15 mouse cellular contexts compared by ENCODE assay signal in the genomic region with DNA sequence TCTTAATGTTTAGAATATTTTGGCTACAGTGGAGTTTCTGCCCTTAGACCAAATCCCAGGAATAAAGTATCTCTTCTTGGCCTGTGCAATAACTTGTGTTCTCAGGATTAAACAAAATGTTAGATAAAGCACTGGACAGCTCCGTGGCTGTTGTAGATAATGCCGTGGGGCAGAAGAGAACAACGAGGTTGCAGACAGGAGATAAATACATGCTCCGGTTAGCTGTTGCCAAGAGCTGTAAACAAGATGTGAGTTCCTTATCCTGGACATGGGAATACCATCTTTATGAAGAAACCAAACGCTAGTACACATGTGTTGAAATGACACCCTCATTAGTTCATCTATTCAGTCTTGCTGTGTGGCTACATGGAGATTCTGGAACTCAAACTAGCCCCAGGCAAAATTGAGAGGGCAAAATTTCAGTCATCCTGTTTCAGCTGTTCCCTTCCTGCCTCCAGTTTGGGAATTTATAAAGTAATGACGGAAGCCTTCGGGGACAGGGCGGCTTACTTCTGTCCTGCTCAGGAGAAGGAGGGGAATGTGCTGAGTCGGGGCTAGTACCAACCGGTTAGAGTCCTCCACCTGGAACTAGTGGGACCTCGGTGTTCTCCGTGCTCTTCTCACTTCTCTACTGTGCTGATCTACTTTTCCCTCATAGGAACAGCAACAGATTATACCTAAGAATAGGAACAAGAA. TPM values are rescaled to one million over a fixed set of nuclear protein-coding genes. Genes with fewer than 3 reads are reported as not detected.
DNase-seq lines count a peak whose midpoint lies in the region; ATAC-seq and TF ChIP-seq lines count a peak whose summit lies in the region.
"Had no signal": no experiment of that assay in that cellular context is flagged by ENCODE, and none has a peak within 500 bp of the region (broad histone marks: within the 10 kb centered on the region; RNA-seq: fewer than 3 reads in every experiment).

No protein-coding gene starts in this region.

- no peak overlapping the region for H3K9ac ChIP-seq in intestine, postnatal 0 days (ENCODE audit: low read depth, low read length)
- no peak overlapping the region for H3K9ac ChIP-seq in intestine, embryonic 16.5 days (ENCODE audit: low read depth, low read length)
- H3K9ac ChIP-seq in liver, postnatal 0 days (replicated peaks), result peak overlapping the region; percentile 42
- H3K9ac ChIP-seq in forebrain, embryonic 11.5 days (ENCODE audit: low read length), result no peak overlapping the region
- H3K9ac ChIP-seq: hindbrain, embryonic 13.5 days had no signal

- ATAC-seq in intestine, postnatal 0 days, result peak; percentile 81
- no peak for ATAC-seq in intestine, embryonic 16.5 days
- ATAC-seq in liver, postnatal 0 days, result peak; percentile 79
- ATAC-seq in forebrain, embryonic 11.5 days (replicated peaks; ENCODE audit: low FRiP score), result no peak
- ATAC-seq: lung, postnatal 0 days; midbrain, embryonic 16.5 days had no signal

- no peak for TF ChIP-seq CTCF in intestine, postnatal 0 days (IDR thresholded peaks at IDR 0.05; ENCODE audit: low read depth)
- no peak for TF ChIP-seq CTCF in liver, postnatal 0 days (IDR thresholded peaks at IDR 0.05; ENCODE audit: low read depth)

- no peaks in the 10 kb centered on the region for H3K36me3 ChIP-seq in intestine, postnatal 0 days (ENCODE audit: control insufficient read depth, insufficient read depth)
- H3K36me3 ChIP-seq in intestine, embryonic 16.5 days (ENCODE audit: control insufficient read depth, insufficient read depth, low read length), result no peaks in the 10 kb centered on the region
- no peaks in the 10 kb centered on the region for H3K36me3 ChIP-seq in liver, postnatal 0 days (replicated peaks; ENCODE audit: insufficient read depth, low read length)
- H3K36me3 ChIP-seq in forebrain, embryonic 11.5 days (ENCODE audit: control insufficient read depth, insufficient read depth, low read length), result no peaks in the 10 kb centered on the region
- H3K36me3 ChIP-seq: hindbrain, embryonic 13.5 days had no signal

- no peaks in the 10 kb centered on the region for H3K9me3 ChIP-seq in intestine, postnatal 0 days (ENCODE audit: control insufficient read depth)
- no peaks in the 10 kb centered on the region for H3K9me3 ChIP-seq in intestine, embryonic 16.5 days (ENCODE audit: control insufficient read depth, low read length)
- no peaks in the 10 kb centered on the region for H3K9me3 ChIP-seq in liver, postnatal 0 days (ENCODE audit: low read length)
- no peaks in the 10 kb centered on the region for H3K9me3 ChIP-seq in forebrain, embryonic 11.5 days (ENCODE audit: control insufficient read depth, low read length)

- peak; percentile 53 for DNase-seq in c-Kit-negative CD71-positive TER-119-positive erythroid progenitor cells, embryonic 14.5 days (ENCODE audit: low read depth, low spot score)
- DNase-seq in kidney, postnatal 10 days, result peak; percentile 41
- DNase-seq in liver, postnatal 0 days, result no peak
- no peak for DNase-seq in MN1 (ENCODE audit: low spot score)
- no peak for DNase-seq in left cerebral cortex, adult 18-20 months (ENCODE audit: low spot score in 2 of 2)
- DNase-seq in forebrain, embryonic 11.5 days (ENCODE audit: low spot score), result no peak
- DNase-seq: adrenal gland, adult 8-10 months; cerebellum, adult 18-20 months; embryo, embryonic 11 days; left cerebral cortex, postnatal 4 days had no signal

- H3K4me1 ChIP-seq in intestine, postnatal 0 days (replicated peaks; ENCODE audit: control insufficient read depth, insufficient read depth, low read length), result no peaks in the 10 kb centered on the region
- no peaks in the 10 kb centered on the region for H3K4me1 ChIP-seq in intestine, embryonic 16.5 days (ENCODE audit: control insufficient read depth, insufficient read depth, low read length)
- peaks cover 38% of the 10 kb centered on the region for H3K4me1 ChIP-seq in liver, postnatal 0 days (ENCODE audit: insufficient read depth)
- no peaks in the 10 kb centered on the region for H3K4me1 ChIP-seq in forebrain, embryonic 11.5 days (replicated peaks; ENCODE audit: control insufficient read depth, insufficient read depth, low read length)
- H3K4me1 ChIP-seq: hindbrain, embryonic 13.5 days had no signal

- peak; percentile 99 for TF ChIP-seq EP300 in liver, postnatal 0 days (IDR thresholded peaks at IDR 0.05; ENCODE audit: low read depth)

- no peak overlapping the region for H3K4me3 ChIP-seq in intestine, postnatal 0 days (ENCODE audit: low read depth, low read length)
- no peak overlapping the region for H3K4me3 ChIP-seq in intestine, embryonic 16.5 days (ENCODE audit: low read length)
- H3K4me3 ChIP-seq in liver, postnatal 0 days (ENCODE audit: low read depth, low read length), result peak overlapping the region; percentile 3; the same call in 1 of the 2 replicates
- no peak overlapping the region for H3K4me3 ChIP-seq in forebrain, embryonic 11.5 days (ENCODE audit: low read depth, low read length)
- H3K4me3 ChIP-seq: hindbrain, embryonic 13.5 days had no signal

- H3K4me2 ChIP-seq in intestine, postnatal 0 days (replicated peaks; ENCODE audit: low read depth), result 0 out of 2 replicates have a peak overlapping the region, but pooled peaks have one; percentile 3
- H3K4me2 ChIP-seq in intestine, embryonic 16.5 days (ENCODE audit: low read depth, low read length), result no peak overlapping the region
- peak overlapping the region; percentile 55 for H3K4me2 ChIP-seq in liver, postnatal 0 days (ENCODE audit: low read depth, low read length)
- no peak overlapping the region for H3K4me2 ChIP-seq in forebrain, embryonic 11.5 days (ENCODE audit: low read depth, low read length, severe bottlenecking)
- H3K4me2 ChIP-seq: hindbrain, embryonic 13.5 days had no signal

- H3K27me3 ChIP-seq in intestine, postnatal 0 days (replicated peaks; ENCODE audit: control insufficient read depth, insufficient read depth, low read length), result no peaks in the 10 kb centered on the region
- no peaks in the 10 kb centered on the region for H3K27me3 ChIP-seq in intestine, embryonic 16.5 days (replicated peaks; ENCODE audit: control insufficient read depth, insufficient read depth, low read length)
- H3K27me3 ChIP-seq in liver, postnatal 0 days (ENCODE audit: insufficient read depth, low read length), result no peaks in the 10 kb centered on the region
- no peaks in the 10 kb centered on the region for H3K27me3 ChIP-seq in forebrain, embryonic 11.5 days (ENCODE audit: control insufficient read depth, insufficient read depth, low read length)
- H3K27me3 ChIP-seq: hindbrain, embryonic 13.5 days had no signal

- 52% methylated on average over 12 of the region's 12 CpGs for WGBS in intestine, postnatal 0 days
- 77% methylated on average over 12 of the region's 12 CpGs for WGBS in intestine, embryonic 16.5 days
- WGBS in liver, postnatal 0 days (ENCODE audit: insufficient replicate concordance), result 45% methylated on average over 12 of the region's 12 CpGs
- 91% methylated on average over 12 of the region's 12 CpGs for WGBS in forebrain, embryonic 11.5 days

- H3K27ac ChIP-seq in intestine, postnatal 0 days (ENCODE audit: low read depth, low read length), result peak overlapping the region; percentile 61
- no peak overlapping the region for H3K27ac ChIP-seq in intestine, embryonic 16.5 days (ENCODE audit: low read length)
- peak overlapping the region; percentile 95 for H3K27ac ChIP-seq in liver, postnatal 0 days (ENCODE audit: low read depth)
- H3K27ac ChIP-seq in forebrain, embryonic 11.5 days (ENCODE audit: low read depth, low read length), result no peak overlapping the region
- H3K27ac ChIP-seq: hindbrain, embryonic 13.5 days had no signal

RNA-seq across cellular contexts. Expression of a gene that starts 9.4 kb away (rescaled TPM):
- 62.3 and 68.7 TPM in 2 replicates for polyA plus RNA-seq in intestine, postnatal 0 days (2015; fragmentation: Nextera tagmentation; extraction: Ambion mirVana)
- 56.7 and 60.9 TPM in 2 replicates for polyA plus RNA-seq in intestine, embryonic 16.5 days (2015; fragmentation: Nextera tagmentation; extraction: Ambion mirVana)
- 63.7 and 71.9 TPM in 2 replicates for polyA plus RNA-seq in liver, postnatal 0 days (2015; fragmentation: Nextera tagmentation; extraction: Ambion mirVana)
- total RNA-seq in left cerebral cortex, adult 18-20 months (2021), result 10 to 100 TPM; 66.5 to 68.9 TPM
- 66.0 and 67.1 TPM in 2 replicates for polyA plus RNA-seq in forebrain, embryonic 11.5 days (2014; fragmentation: Nextera tagmentation; extraction: Ambion mirVana)

RNA-seq across cellular contexts. Expression of a gene that starts 9.8 kb away (rescaled TPM):
- polyA plus RNA-seq in intestine, postnatal 0 days (2015; fragmentation: Nextera tagmentation; extraction: Ambion mirVana), result 89.1 and 99.6 TPM in 2 replicates
- polyA plus RNA-seq in intestine, embryonic 16.5 days (2015; fragmentation: Nextera tagmentation; extraction: Ambion mirVana), result 79.6 and 82.0 TPM in 2 replicates
- 73.3 and 76.3 TPM in 2 replicates for polyA plus RNA-seq in liver, postnatal 0 days (2015; fragmentation: Nextera tagmentation; extraction: Ambion mirVana)
- total RNA-seq in left cerebral cortex, adult 18-20 months (2021), result 10 to 100 TPM; 34.2 to 43.4 TPM
- polyA plus RNA-seq in forebrain, embryonic 11.5 days (2014; fragmentation: Nextera tagmentation; extraction: Ambion mirVana), result 72.3 and 82.9 TPM in 2 replicates

Comparison
In these comparisons a context has a peak if more than half of its experiments do, and no peak if none do; other contexts are left out.
1. ATAC-seq: peak in intestine, postnatal 0 days (single experiment) and liver, postnatal 0 days (single experiment); none in intestine, embryonic 16.5 days (single experiment) and forebrain, embryonic 11.5 days (single experiment).
2. H3K27ac ChIP-seq: peak in intestine, postnatal 0 days (single experiment) and liver, postnatal 0 days (single experiment); none in intestine, embryonic 16.5 days (single experiment) and forebrain, embryonic 11.5 days (single experiment).
3. H3K4me2 ChIP-seq: peak in intestine, postnatal 0 days (single experiment) and liver, postnatal 0 days (single experiment); none in intestine, embryonic 16.5 days (single experiment) and forebrain, embryonic 11.5 days (single experiment).
4. DNase-seq: peak in c-Kit-negative CD71-positive TER-119-positive erythroid progenitor cells, embryonic 14.5 days (single experiment) and kidney, postnatal 10 days (single experiment); none in liver, postnatal 0 days (single experiment), MN1 (single experiment), left cerebral cortex, adult 18-20 months (0 of 2) and forebrain, embryonic 11.5 days (single experiment).